Mouse (Mus musculus) thymus, adult 18-20 months (tissue): ENCODE data around the gene Gm20807.
"Not testable (repeated sequence)": the region's sequence is repeated elsewhere in the genome, so short reads cannot be mapped to it uniquely, and the experiment has no call there.

Experiments used
- DNase-seq, 2 experiments: peaks; one replicate each; pipeline ENCODE4 v3.0.0; 2022; ENCODE audit warnings: mixed read lengths in 2 of 2

Gene Gm20807

DNA sequence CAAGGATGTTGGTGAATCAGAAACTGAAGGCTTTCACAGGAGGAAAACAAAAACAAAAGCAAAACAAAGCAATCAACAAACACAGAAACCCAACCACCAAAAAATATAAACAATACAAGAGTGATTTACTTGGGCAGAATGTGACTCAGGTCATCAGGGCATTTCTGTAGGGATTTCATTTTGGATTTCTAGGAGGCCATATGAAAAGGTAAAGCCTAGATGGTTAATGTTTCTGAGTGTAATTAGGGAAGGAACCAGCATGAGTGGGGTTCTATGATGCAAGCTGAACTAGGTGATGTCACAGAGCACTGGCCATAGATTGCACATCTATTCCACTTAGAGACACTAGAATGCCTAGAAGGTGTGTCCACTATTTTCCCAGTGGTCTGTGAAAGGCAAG, at the start of gene Gm20807:
Gm20807 (plus strand) TSS at position 301 of the 400 bp plus-strand sequence.
- DNase-seq, result not testable (repeated sequence)
